Mouse (Mus musculus): ENCODE results near the gene Gabbr1.

GRCm38 (mm10) chr17:37009460-37010042, 36.2 kb upstream of the Gabbr1 start:
- no peak for TF ChIP-seq CTCF (IDR thresholded peaks at IDR 0.05; ENCODE audit: low read depth)
- no peak for TF ChIP-seq EP300 (IDR thresholded peaks at IDR 0.05; ENCODE audit: low read depth)

Measured in liver, embryonic 14.5 days (tissue).